Mouse (Mus musculus) CH12.LX (cell line): ENCODE data around the gene Pde11a. TPM values are rescaled to one million over a fixed set of nuclear protein-coding genes. Genes with fewer than 3 reads are reported as not detected.

Experiments used
- DNase-seq: peaks from one replicate; pipeline ENCODE4 v3.0.0-alpha.2; 2013; ENCODE audit errors: extremely low read depth
- H3K27ac ChIP-seq: 2 replicates; pipeline ENCODE4 v1.5.1; 2012; ENCODE audit warnings: low read depth, mild to moderate bottlenecking, control low read depth, moderate library complexity; ENCODE audit not compliant: insufficient read depth
- H3K27me3 ChIP-seq: replicated peaks from 2 replicates; pipeline ENCODE3; 2012; ENCODE audit warnings: inconsistent platforms
- H3K36me3 ChIP-seq, 2 experiments: replicated peaks in 1 of 2; 2 replicates each; pipeline versions ENCODE3 to v1.6.1; 2012; ENCODE audit warnings: inconsistent platforms in 1 of 2, low read length in 1 of 2, mild to moderate bottlenecking in 1 of 2, mixed read lengths in 1 of 2, moderate library complexity in 1 of 2; ENCODE audit not compliant: control insufficient read depth in 1 of 2, insufficient read depth in 1 of 2
- H3K4me1 ChIP-seq, 2 experiments: 2 replicates each; pipeline ENCODE4 v1.6.1; 2012; ENCODE audit warnings: inconsistent platforms in 1 of 2, moderate library complexity in 1 of 2; ENCODE audit not compliant: insufficient read depth in 2 of 2, control insufficient read depth in 1 of 2
- H3K4me2 ChIP-seq: 2 replicates; pipeline ENCODE4 v1.6.1; 2012; ENCODE audit warnings: low read depth, mild to moderate bottlenecking, control low read depth; ENCODE audit not compliant: poor library complexity, insufficient read depth, severe bottlenecking
- H3K4me3 ChIP-seq, 3 experiments: fragments of 150-350 bp in 1 of 3; sonication (generic) in 1 of 3; replicated peaks in 1 of 3; 2 replicates each; pipeline versions ENCODE3 to v1.5.1; 2011 to 2012; ENCODE audit warnings: low read depth in 2 of 3, low read length in 2 of 3, mild to moderate bottlenecking in 2 of 3, moderate library complexity in 2 of 3, control low read depth in 1 of 3, improper control_type of control experiment in 1 of 3, inconsistent platforms in 1 of 3, mixed read lengths in 1 of 3; ENCODE audit not compliant: poor library complexity in 1 of 3
- H3K79me2 ChIP-seq: replicated peaks from 2 replicates; pipeline ENCODE4 v1.6.1; 2012; ENCODE audit warnings: mild to moderate bottlenecking, moderate library complexity; ENCODE audit not compliant: control insufficient read depth, poor library complexity, insufficient read depth, severe bottlenecking; ENCODE audit errors: extremely low read depth
- H3K9ac ChIP-seq: 2 replicates; pipeline ENCODE4 v1.6.1; 2012; ENCODE audit warnings: low read depth, mild to moderate bottlenecking, control low read depth, moderate library complexity; ENCODE audit not compliant: insufficient read depth
- H3K9me3 ChIP-seq: replicated peaks from 2 replicates; pipeline ENCODE3; 2012; ENCODE audit warnings: low read length, inconsistent platforms, mixed read lengths
- BHLHE40 ChIP-seq: IDR thresholded peaks from 2 replicates; pipeline ENCODE4 v1.6.1; 2011; ENCODE audit warnings: mild to moderate bottlenecking, low read depth, low read length, improper control_type of control experiment
- CHD2 ChIP-seq: IDR thresholded peaks from 2 replicates; pipeline ENCODE4 v1.6.1; 2011; ENCODE audit warnings: low read length, improper control_type of control experiment
- CTCF ChIP-seq, 2 experiments: IDR thresholded peaks in 1 of 2; conservative IDR thresholded peaks in 1 of 2; 2 replicates each; pipeline ENCODE4 v1.5.1; 2011 to 2012; ENCODE audit warnings: low read depth in 2 of 2, low read length in 2 of 2, improper control_type of control experiment in 1 of 2, inconsistent platforms in 1 of 2, mild to moderate bottlenecking in 1 of 2, moderate library complexity in 1 of 2
- ELF1 ChIP-seq: IDR thresholded peaks from 2 replicates; pipeline ENCODE4 v1.6.1; 2014; ENCODE audit warnings: low read depth, mild to moderate bottlenecking, inconsistent platforms, low read length, improper control_type of control experiment
- EP300 ChIP-seq: IDR thresholded peaks from 2 replicates; pipeline ENCODE4 v1.6.1; 2011; ENCODE audit warnings: low read length, improper control_type of control experiment
- ETS1 ChIP-seq: conservative IDR thresholded peaks from 2 replicates; pipeline ENCODE4 v1.6.1; 2012; ENCODE audit warnings: low read depth, mild to moderate bottlenecking, inconsistent platforms, low read length, improper control_type of control experiment, moderate library complexity
- GABPA ChIP-seq: IDR thresholded peaks from 2 replicates; pipeline ENCODE4 v1.6.1; 2012; ENCODE audit warnings: low read depth, low read length, improper control_type of control experiment, inconsistent platforms; ENCODE audit not compliant: insufficient replicate concordance
- IRF4 ChIP-seq: IDR thresholded peaks from 2 replicates; pipeline ENCODE4 v1.6.1; 2014; ENCODE audit warnings: low read depth, mild to moderate bottlenecking, inconsistent platforms, low read length, improper control_type of control experiment
- JUN ChIP-seq: IDR thresholded peaks from 2 replicates; pipeline ENCODE4 v1.6.1; 2011; ENCODE audit warnings: low read depth, mild to moderate bottlenecking, low read length, improper control_type of control experiment, moderate library complexity; ENCODE audit not compliant: insufficient read depth
- JUND ChIP-seq: conservative IDR thresholded peaks from 2 replicates; pipeline ENCODE4 v1.6.1; 2011; ENCODE audit warnings: low read depth, low read length, improper control_type of control experiment
- KAT2A ChIP-seq: IDR thresholded peaks from 2 replicates; pipeline ENCODE4 v1.6.1; 2012; ENCODE audit warnings: low read length, improper control_type of control experiment, inconsistent platforms; ENCODE audit not compliant: insufficient replicate concordance
- MAFK ChIP-seq: IDR thresholded peaks from 2 replicates; pipeline ENCODE4 v1.6.1; 2011; ENCODE audit warnings: low read length, improper control_type of control experiment; ENCODE audit not compliant: insufficient replicate concordance
- MAX ChIP-seq: IDR thresholded peaks from 2 replicates; pipeline ENCODE4 v1.6.1; 2011; ENCODE audit warnings: low read length, improper control_type of control experiment
- MAZ ChIP-seq: IDR thresholded peaks from 2 replicates; pipeline ENCODE4 v1.6.1; 2012; ENCODE audit warnings: low read depth, mild to moderate bottlenecking, inconsistent platforms, low read length, improper control_type of control experiment, moderate library complexity
- MEF2A ChIP-seq: IDR thresholded peaks from 2 replicates; pipeline ENCODE4 v1.6.1; 2014; ENCODE audit warnings: low read depth, mild to moderate bottlenecking, inconsistent platforms, low read length, improper control_type of control experiment, borderline replicate concordance
- MXI1 ChIP-seq: IDR thresholded peaks from 2 replicates; pipeline ENCODE4 v1.6.1; 2011; ENCODE audit warnings: mild to moderate bottlenecking, low read depth, low read length, improper control_type of control experiment
- PAX5 ChIP-seq: IDR thresholded peaks from 2 replicates; pipeline ENCODE4 v1.6.1; 2012; ENCODE audit warnings: low read length, inconsistent platforms, mixed read lengths
- POLR2A ChIP-seq: IDR thresholded peaks from 2 replicates; pipeline ENCODE4 v1.6.1; 2011; ENCODE audit warnings: low read depth, mild to moderate bottlenecking, improper control_type of control experiment, low read length
- POLR2AphosphoS2 ChIP-seq: IDR thresholded peaks from 2 replicates; pipeline ENCODE4 v1.6.1; 2011; ENCODE audit warnings: low read depth, low read length, improper control_type of control experiment
- RAD21 ChIP-seq: IDR thresholded peaks from 2 replicates; pipeline ENCODE4 v1.6.1; 2011; ENCODE audit warnings: low read depth, mild to moderate bottlenecking, low read length, improper control_type of control experiment, moderate library complexity
- SIN3A ChIP-seq: IDR thresholded peaks from 2 replicates; pipeline ENCODE4 v1.6.1; 2012; ENCODE audit warnings: low read length, improper control_type of control experiment, inconsistent platforms
- SMC3 ChIP-seq: IDR thresholded peaks from 2 replicates; pipeline ENCODE4 v1.6.1; 2011; ENCODE audit warnings: low read depth, low read length, improper control_type of control experiment
- TBP ChIP-seq: conservative IDR thresholded peaks from 2 replicates; pipeline ENCODE4 v1.6.1; 2011; ENCODE audit warnings: low read depth, low read length, improper control_type of control experiment
- UBTF ChIP-seq: IDR thresholded peaks from 2 replicates; pipeline ENCODE4 v1.6.1; 2012; ENCODE audit warnings: low read depth, mild to moderate bottlenecking, inconsistent platforms, low read length, improper control_type of control experiment, moderate library complexity
- USF2 ChIP-seq: conservative IDR thresholded peaks from 2 replicates; pipeline ENCODE4 v1.6.1; 2011; ENCODE audit warnings: low read depth, low read length, improper control_type of control experiment
- ZC3H11A ChIP-seq: IDR thresholded peaks from 2 replicates; pipeline ENCODE4 v1.6.1; 2012; ENCODE audit warnings: low read depth, mild to moderate bottlenecking, inconsistent platforms, low read length, improper control_type of control experiment
- ZKSCAN1 ChIP-seq: IDR thresholded peaks from 2 replicates; pipeline ENCODE4 v1.6.1; 2012; ENCODE audit warnings: low read depth, inconsistent platforms, low read length, improper control_type of control experiment, borderline replicate concordance
- ZMIZ1 ChIP-seq: IDR thresholded peaks from 2 replicates; pipeline ENCODE4 v1.6.1; 2012; ENCODE audit warnings: low read depth, mild to moderate bottlenecking, inconsistent platforms, low read length, improper control_type of control experiment
- ZNF384 ChIP-seq: IDR thresholded peaks from 2 replicates; pipeline ENCODE4 v1.6.1; 2012; ENCODE audit warnings: low read depth, low read length, improper control_type of control experiment, inconsistent platforms
- dilution Hi-C: fragments of 300-500 bp; cut with MboI; formaldehyde crosslinking; loops from 2 replicates; pipeline ENCODE4 v1.14.3; 2020; ENCODE audit warnings: low sequenced_read_pairs; ENCODE audit not compliant: extremely low pct_unique_long_range_greater_than_20kb, extremely low pct_ligation_motif_present
- in situ Hi-C: fragments of 300-500 bp; cut with MboI; formaldehyde crosslinking; loops from 3 replicates; pipeline ENCODE4 v1.14.3; 2019; ENCODE audit warnings: low sequenced_read_pairs, low pct_ligation_motif_present, low pct_unique_long_range_greater_than_20kb, mixed read lengths
- polyA plus RNA-seq: library from polyadenylated mRNA; unstranded; fragments of >175 nt; gene quantifications from 2 replicates; pipeline ENCODE4 v1.2.1, GENCODE M21; 2012; ENCODE audit warnings: low read depth; ENCODE audit not compliant: insufficient read length
- total RNA-seq, 2 experiments: library from RNA; depleted of rRNA; stranded (reverse); fragments of 300-350 nt in 1 of 2; fragments of >200 nt in 1 of 2; gene quantifications; 2 replicates each; pipeline ENCODE4 v1.2.3; 2012 to 2014

Gene Pde11a
- total and polyA plus RNA-seq, 3 experiments, result 0.14 to 0.38 (median 0.21) TPM

GRCm38 (mm10) chr2:76080549-76080948, 258.0 kb downstream of the Pde11a start:
- Histone ChIP-seq H3K9ac (no peak overlapping the region), H3K27me3 (no peaks in the 10 kb centered on the region), H3K4me1 (no peaks in the 10 kb centered on the region), H3K36me3 (no peaks in the 10 kb centered on the region), H3K79me2 (no peaks in the 10 kb centered on the region), H3K4me2 (no peak overlapping the region), H3K9me3 (no peaks in the 10 kb centered on the region), H3K4me3 (no peak overlapping the region), H3K27ac (no peak overlapping the region)
- TF ChIP-seq JUN (no peak), ELF1 (no peak), ZMIZ1 (no peak), ZC3H11A (no peak), SMC3 (no peak), MAX (no peak), CHD2 (no peak), PAX5 (no peak), EP300 (no peak), RAD21 (no peak), ZNF384 (no peak), TBP (no peak), BHLHE40 (no peak), IRF4 (no peak), POLR2AphosphoS2 (no peak), ZKSCAN1 (no peak), MXI1 (no peak), USF2 (no peak), ETS1 (no peak), SIN3A (no peak)
- in situ Hi-C loops (no loop called here), dilution Hi-C loops (no loop called here)
- DNase-seq, result no peak

- H3K79me2 ChIP-seq, result no peaks in the 10 kb centered on the region
- H3K27me3 ChIP-seq, result no peaks in the 10 kb centered on the region
- H3K9me3 ChIP-seq, result no peaks in the 10 kb centered on the region
- no peak overlapping the region for H3K4me2 ChIP-seq
- TF ChIP-seq TBP (no peak), ZKSCAN1 (no peak), ZMIZ1 (no peak), MAFK (no peak), SMC3 (no peak), MAZ (no peak), PAX5 (no peak), ZNF384 (no peak), JUND (no peak), UBTF (no peak), MEF2A (no peak), RAD21 (no peak), POLR2A (no peak), CHD2 (no peak), KAT2A (no peak), JUN (no peak), GABPA (no peak), CTCF (conservative IDR thresholded peaks at IDR 0.05 in 1 of 2, IDR thresholded peaks at IDR 0.05 in 1 of 2; ENCODE audit: low read depth in 2 of 2, low read length in 2 of 2) (no peak), BHLHE40 (no peak), POLR2AphosphoS2 (no peak)
- H3K9ac ChIP-seq, result no peak overlapping the region
- no peaks in the 10 kb centered on the region for H3K36me3 ChIP-seq
- no peak for DNase-seq
- in situ Hi-C loops (no loop called here), dilution Hi-C loops (no loop called here)
- H3K4me1 ChIP-seq, result peaks cover 0 to 3% of the 10 kb centered on the region in 2 experiments; a peak in 1 of 4 replicates
- H3K4me3 ChIP-seq, result no peak overlapping the region
- no peak overlapping the region for H3K27ac ChIP-seq
These were observed 261.7 kb downstream of the Pde11a start for GRCm38 (mm10) chr2:76076838-76077237.
